Mouse (Mus musculus) adrenal gland, postnatal 14 days (tissue): ENCODE data around the gene Vps8. TPM values are rescaled to one million over a fixed set of nuclear protein-coding genes. Genes with fewer than 3 reads are reported as not detected.

ENCODE experiments used
- DNase-seq: peaks from one replicate; pipeline ENCODE4 v3.0.0; 2021; ENCODE audit warnings: mixed read lengths
- total RNA-seq: library from RNA; stranded (reverse); gene quantifications from 2 replicates; pipeline ENCODE4 v1.2.3, GENCODE M21; 2021

The Vps8 gene
- total RNA-seq, 1 experiment from 2014 or later: 16.4 TPM

GRCm38 (mm10) chr16:21403402-21403801 lies 19.5 kb upstream of the Vps8 start:
- no peak for DNase-seq

- no peak for DNase-seq
These were observed 18.3 kb upstream of the Vps8 start for GRCm38 (mm10) chr16:21404631-21405030.

GRCm38 (mm10) chr16:21405224-21405969 lies 17.5 kb upstream of the Vps8 start:
- DNase-seq: no peak

- no peak for DNase-seq
These were observed 16.8 kb upstream of the Vps8 start for GRCm38 (mm10) chr16:21406136-21406535.

GRCm38 (mm10) chr16:21411779-21412178 lies 11.1 kb upstream of the Vps8 start:
- DNase-seq: no peak

GRCm38 (mm10) chr16:21412593-21413047 lies 10.3 kb upstream of the Vps8 start:
- DNase-seq: peak; percentile 83

GRCm38 (mm10) chr16:21413819-21414218 lies 9.1 kb upstream of the Vps8 start:
- DNase-seq: no peak

GRCm38 (mm10) chr16:21415128-21415527 lies 7.8 kb upstream of the Vps8 start:
- DNase-seq: no peak

- no peak for DNase-seq
These were observed 4.9 kb upstream of the Vps8 start for GRCm38 (mm10) chr16:21418012-21418411.

GRCm38 (mm10) chr16:21423546-21423910 lies 610 bp downstream of the Vps8 start:
- DNase-seq: no peak

GRCm38 (mm10) chr16:21428131-21428530 lies 5.2 kb downstream of the Vps8 start:
- no peak for DNase-seq

GRCm38 (mm10) chr16:21430377-21431060 lies 7.6 kb downstream of the Vps8 start:
- no peak for DNase-seq

- DNase-seq: no peak
These were observed 8.7 kb downstream of the Vps8 start for GRCm38 (mm10) chr16:21431614-21432013.

GRCm38 (mm10) chr16:21433543-21433942 lies 10.6 kb downstream of the Vps8 start:
- peak; percentile 36 for DNase-seq

GRCm38 (mm10) chr16:21441012-21441411 lies 18.1 kb downstream of the Vps8 start:
- no peak for DNase-seq

- DNase-seq: no peak
These were observed 22.2 kb downstream of the Vps8 start for GRCm38 (mm10) chr16:21445026-21445625.

- no peak for DNase-seq
These were observed 24.5 kb downstream of the Vps8 start for GRCm38 (mm10) chr16:21447447-21447846.

GRCm38 (mm10) chr16:21448464-21448863 lies 25.5 kb downstream of the Vps8 start:
- DNase-seq: no peak

GRCm38 (mm10) chr16:21449890-21450289 lies 27.0 kb downstream of the Vps8 start:
- DNase-seq: no peak

- DNase-seq: no peak
These were observed 29.7 kb downstream of the Vps8 start for GRCm38 (mm10) chr16:21452569-21452968.

GRCm38 (mm10) chr16:21457639-21458369 lies 34.9 kb downstream of the Vps8 start:
- DNase-seq: no peak

GRCm38 (mm10) chr16:21465868-21466267 lies 43.0 kb downstream of the Vps8 start:
- no peak for DNase-seq

GRCm38 (mm10) chr16:21470416-21470815 lies 47.5 kb downstream of the Vps8 start:
- DNase-seq: peak; percentile 19
